Mouse (Mus musculus): ENCODE results near the gene Olfr1102.

GRCm38 (mm10) chr2:86991121-86991520, 7.1 kb upstream of the Olfr1102 start, which contains the start of gene Olfr1101:
- TF ChIP-seq MAFK (IDR thresholded peaks at IDR 0.05; ENCODE audit: insufficient read depth, low read depth, low read length) (no peak), ZNF384 (IDR thresholded peaks at IDR 0.05; ENCODE audit: low read depth, low read length) (no peak), CHD2 (IDR thresholded peaks at IDR 0.05; ENCODE audit: low read depth, low read length) (no peak), ZC3H11A (IDR thresholded peaks at IDR 0.05; ENCODE audit: borderline replicate concordance, low read depth, low read length) (no peak), HCFC1 (IDR thresholded peaks at IDR 0.05; ENCODE audit: borderline replicate concordance, insufficient read depth, low read length) (no peak)
